Mouse (Mus musculus) embryo, embryonic 11.5 days (tissue): ENCODE results near the gene Faap100.
A peak's percentile ranks its signal among the peaks of the same experiment; 100 is the strongest.
"Not testable (repeated sequence)": the region's sequence is repeated elsewhere in the genome, so short reads cannot be mapped to it uniquely, and the experiment has no call there.

Experiments used
- DNase-seq: peaks from one replicate; pipeline ENCODE4 v3.0.0-alpha.2; 2012; ENCODE audit warnings: low read depth, low spot score

The Faap100 gene

DNA sequence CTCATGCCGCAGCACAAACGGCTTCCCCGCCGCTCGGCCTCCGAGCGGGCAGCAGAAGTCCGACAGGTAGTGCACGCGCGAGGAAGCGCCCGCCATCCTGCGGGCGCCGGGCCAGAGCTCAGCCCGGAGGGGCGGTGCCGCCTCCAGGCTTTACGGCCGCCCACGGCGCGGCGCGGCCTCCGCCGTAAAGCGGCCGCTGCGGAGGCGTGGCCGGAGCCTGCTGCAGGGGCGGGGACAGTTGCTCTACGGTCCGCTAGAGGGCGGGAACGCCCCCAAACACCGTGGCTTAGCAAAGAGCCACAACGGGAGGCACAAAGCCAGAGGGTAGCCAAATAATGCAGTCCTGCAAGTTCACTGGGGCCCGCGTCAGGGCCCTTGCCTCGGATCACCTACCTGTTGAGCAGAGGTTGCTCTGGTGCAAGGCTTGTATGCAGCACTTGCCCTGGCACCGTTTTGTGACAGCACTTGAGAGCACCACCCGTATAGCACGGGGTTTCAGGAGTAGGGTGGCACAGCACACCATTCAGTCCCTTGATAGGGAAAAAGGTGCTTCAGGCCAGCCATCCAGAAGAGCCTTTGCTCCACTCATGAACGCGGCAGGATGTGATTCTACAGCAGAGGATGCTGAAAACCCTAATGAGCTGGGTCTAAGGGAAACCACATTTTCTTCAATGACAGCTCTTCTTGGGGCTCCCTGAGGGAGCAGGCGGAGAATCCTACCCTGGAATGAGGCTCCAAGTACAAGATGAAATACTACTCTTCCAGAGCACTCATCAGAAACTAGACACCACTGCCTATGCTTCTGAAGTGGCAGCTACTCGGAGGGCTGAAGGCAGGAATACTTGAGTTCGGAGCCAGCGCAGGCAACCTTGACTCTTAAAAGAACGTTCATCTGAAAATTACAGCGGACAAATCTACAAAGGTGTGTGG lies at the start of gene Faap100:
Gene Faap100, minus strand, starts transcription at position 154 of the 930 bp plus-strand sequence.
- peak; percentile 88 for DNase-seq

GRCm38 (mm10) chr11:120426727-120427126 lies 48.2 kb upstream of the Faap100 start:
- no peak for DNase-seq

- peak; percentile 72 for DNase-seq
These were observed 45.2 kb upstream of the Faap100 start for GRCm38 (mm10) chr11:120423569-120424295.

DNA sequence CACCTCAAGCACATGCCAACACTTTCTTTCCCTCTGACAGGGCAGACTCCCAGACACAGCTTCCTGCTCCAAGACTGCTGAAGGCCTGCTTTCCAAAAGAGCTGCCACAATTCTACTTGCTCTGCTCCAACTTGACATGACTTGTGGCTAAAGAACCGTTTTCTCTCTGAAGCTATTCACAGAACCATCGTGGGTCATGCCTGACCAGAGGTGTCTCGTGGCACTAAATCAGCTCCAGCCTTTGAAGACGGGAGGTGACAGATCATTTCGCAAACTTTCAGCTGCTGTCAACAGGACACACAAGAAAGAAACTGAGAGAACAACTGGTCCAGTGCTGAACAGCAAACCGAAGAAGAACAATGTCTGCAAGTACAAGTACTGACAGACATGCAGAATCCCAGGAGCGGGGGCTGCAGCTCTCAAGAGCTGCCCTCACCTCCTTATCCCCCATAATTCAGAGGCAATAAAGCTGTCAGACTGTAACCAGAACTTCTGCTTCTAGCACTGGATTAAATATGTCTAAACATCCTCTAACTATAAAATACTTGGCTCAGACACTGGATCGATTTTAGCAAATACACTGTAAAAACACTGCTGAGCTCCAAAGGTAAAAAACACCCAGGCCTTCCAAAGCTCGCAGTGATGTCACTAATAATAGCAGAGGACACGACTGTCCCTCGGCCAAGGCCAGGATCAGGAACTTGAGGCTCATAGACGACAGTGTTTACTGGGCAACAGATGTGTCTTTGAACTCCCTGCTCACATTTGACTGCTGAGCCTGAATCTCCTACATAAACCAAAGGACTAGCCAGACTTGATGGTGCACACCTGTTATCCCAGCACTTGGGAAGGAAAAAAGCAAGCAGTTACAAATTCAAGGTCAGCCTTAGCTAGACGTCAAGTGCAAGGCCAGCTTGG lies 44.3 kb upstream of the Faap100 start:
- DNase-seq = peak; percentile 17

- no peak for DNase-seq
These were observed 40.0 kb upstream of the Faap100 start for GRCm38 (mm10) chr11:120418592-120418991.

DNA sequence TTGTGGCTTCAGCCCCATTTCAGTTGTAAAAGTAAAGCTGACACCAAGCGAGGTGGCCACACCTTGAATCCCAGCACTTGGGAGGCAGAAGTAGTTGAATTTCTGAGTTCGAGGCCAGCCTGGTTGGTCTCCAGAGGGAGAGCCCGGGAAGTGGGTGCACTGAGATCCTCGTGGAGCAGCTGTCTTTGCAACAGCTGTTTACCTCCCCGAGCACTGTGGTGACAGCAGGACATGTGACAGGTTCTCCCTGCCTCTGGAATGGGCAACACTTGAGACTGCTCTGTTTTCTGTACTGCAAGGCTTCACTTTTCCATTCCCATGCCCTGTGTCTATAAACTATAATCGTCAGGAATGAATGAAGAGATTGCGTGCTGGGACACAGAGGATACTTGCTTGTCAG lies 39.3 kb upstream of the Faap100 start:
- no peak for DNase-seq

DNA sequence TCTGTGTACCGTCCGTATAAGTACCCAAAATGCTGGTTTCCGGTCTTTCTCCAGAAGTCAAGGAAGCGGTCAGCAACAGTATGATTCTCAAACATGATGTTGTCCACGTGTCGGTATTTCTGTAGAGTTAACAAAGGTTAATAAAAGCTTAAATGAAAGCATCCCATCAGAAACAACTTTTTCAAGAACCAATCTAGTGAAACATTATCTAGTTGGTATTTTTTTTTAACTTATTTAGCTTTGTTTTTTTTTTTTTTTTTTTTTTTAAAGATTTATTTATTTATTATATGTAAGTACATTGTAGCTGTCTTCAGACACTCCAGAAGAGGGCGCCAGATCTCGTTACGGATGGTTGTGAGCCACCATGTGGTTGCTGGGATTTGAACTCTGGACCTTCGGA lies 35.1 kb upstream of the Faap100 start:
- DNase-seq = not testable (repeated sequence)

DNA sequence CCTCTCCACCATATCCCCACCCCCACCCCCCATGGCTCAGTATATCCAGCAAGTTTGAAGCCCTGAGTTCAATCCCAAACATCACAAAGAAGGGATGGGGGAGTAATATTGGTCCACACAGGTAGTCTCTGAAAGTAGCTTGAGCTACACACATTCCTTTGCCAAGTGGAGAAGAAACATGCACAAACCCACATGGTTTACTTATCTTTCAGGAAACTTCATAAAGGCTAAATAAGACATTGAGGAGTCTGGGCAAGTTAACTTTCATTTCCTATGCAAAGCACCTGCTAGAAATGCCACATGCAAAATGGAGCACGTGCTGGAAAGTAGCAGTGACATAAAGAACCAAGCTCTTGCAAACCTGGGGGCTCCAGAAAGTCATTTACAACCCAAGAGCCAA lies 27.9 kb upstream of the Faap100 start:
- no peak for DNase-seq

GRCm38 (mm10) chr11:120405867-120406266 lies 27.3 kb upstream of the Faap100 start:
- DNase-seq = no peak

- no peak for DNase-seq
These were observed 26.2 kb upstream of the Faap100 start for GRCm38 (mm10) chr11:120404814-120405213.

GRCm38 (mm10) chr11:120399319-120399718 lies 20.8 kb upstream of the Faap100 start:
- no peak for DNase-seq

DNA sequence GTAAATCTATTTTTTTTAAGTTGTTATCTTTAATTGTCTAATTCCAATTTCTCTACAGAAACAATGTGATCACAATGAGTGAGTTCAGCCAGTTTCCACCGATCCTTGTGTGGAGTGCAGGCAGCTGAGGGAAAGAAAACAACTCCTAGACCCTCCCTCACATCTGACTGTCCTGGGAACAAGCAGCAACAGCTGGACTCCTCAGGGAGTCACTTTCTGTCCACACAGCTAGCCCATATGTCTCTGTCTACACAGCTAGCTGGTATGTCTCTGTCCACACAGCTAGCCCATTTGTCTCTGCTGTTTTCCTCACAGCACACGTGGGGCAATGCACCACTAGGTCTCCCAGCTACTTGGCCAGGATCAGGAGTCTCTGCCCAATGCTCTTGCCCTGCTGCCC lies 19.0 kb upstream of the Faap100 start:
- DNase-seq = no peak

DNA sequence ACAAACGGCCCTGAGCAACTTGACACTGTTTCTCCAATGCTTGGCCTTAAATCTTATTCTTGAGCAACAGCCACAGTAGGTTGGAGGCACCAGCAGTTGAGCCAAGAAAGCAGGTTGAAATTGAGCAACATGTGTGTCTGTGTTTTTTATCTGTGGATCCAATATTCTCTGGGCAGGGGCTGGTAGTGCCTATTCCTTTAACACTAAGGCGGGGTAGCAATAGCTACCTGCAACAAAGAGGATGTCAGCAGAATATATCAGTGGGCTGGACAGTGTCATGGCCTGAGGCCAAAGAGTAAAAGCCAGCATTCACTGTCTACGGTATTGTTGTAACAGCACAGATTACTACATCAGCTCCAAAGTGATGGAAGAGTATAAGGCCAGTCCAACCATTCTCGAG lies 17.1 kb upstream of the Faap100 start:
- DNase-seq = no peak

DNA sequence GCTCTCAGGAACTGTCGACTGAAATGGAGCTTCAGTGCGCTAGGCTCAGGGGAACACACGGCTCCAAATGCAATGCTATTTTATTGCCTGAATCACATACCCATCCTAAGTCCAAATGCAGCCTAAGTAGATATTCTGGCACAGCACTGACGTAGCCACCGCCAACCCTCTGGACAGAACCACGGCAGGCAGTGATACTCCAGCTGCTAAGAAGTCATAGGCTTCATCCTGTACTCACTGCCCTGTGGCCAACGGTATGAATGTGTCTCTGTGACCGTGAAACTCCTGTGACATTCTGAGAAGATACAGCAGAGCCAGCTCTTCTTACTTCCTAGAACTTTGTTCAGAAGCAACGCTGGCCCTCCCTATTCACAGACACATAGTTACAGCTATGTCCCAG lies 10.0 kb upstream of the Faap100 start:
- DNase-seq = no peak

DNA sequence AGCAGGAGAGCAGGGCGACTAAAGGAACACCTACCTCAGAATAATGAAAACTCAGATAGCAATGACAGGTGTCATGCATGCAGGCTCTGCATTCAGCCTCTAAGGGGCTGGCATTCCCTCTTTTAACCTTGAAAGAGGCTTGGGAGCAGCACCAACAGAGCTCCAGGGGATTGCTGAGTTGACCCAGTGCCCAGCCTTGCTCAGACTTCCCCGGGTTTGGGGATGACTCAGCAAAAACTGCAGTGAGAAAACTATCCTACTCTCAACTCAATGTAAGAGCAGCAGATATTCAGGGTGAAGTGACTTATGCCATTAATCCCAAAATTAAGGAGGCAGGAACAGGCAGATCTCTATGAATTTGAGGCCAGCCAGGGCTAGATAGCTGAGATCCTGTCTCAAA lies 8.6 kb upstream of the Faap100 start:
- no peak for DNase-seq

GRCm38 (mm10) chr11:120386632-120387031 lies 8.1 kb upstream of the Faap100 start:
- no peak for DNase-seq

DNA sequence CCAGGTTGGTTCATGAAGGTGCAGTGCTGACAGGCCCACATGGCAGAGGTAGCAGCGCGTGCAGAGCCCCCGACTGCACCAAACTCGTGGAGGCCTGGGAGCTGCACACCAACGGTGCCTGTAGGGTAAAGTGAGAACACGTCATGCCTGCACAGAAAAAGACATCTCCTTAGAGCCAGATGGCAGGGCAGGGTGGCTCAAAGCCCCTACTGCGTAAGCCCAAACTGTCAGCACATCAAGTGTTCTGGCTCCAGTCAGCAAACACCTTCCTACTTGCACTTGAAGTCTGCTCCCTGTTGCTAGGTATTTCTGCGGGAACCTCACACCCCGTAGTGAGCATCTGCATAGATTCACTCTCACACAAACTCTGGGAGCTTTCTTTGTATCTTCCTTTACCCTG lies 3.9 kb upstream of the Faap100 start:
- DNase-seq = no peak

GRCm38 (mm10) chr11:120381157-120381556 lies 2.6 kb upstream of the Faap100 start:
- DNase-seq = no peak

DNA sequence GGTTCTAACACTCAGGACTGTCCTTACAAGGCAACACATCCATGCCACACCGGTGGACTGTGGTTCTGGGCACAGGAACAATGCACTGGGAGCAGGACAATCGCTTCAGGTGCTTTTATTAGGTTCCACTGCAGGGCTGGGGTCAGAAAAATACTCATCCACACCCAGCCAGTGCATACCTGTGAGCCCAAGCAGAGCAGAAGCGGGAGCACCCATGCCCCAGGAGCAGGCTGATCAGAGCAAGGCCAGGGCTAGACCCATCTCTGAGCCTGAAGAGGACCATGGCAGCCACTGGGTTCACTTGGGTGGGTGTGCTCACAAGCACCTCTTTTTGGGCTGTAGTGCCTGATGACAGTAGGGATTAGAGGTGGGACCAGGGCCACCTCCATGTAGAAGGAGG lies 1.7 kb upstream of the Faap100 start:
- DNase-seq = no peak

DNA sequence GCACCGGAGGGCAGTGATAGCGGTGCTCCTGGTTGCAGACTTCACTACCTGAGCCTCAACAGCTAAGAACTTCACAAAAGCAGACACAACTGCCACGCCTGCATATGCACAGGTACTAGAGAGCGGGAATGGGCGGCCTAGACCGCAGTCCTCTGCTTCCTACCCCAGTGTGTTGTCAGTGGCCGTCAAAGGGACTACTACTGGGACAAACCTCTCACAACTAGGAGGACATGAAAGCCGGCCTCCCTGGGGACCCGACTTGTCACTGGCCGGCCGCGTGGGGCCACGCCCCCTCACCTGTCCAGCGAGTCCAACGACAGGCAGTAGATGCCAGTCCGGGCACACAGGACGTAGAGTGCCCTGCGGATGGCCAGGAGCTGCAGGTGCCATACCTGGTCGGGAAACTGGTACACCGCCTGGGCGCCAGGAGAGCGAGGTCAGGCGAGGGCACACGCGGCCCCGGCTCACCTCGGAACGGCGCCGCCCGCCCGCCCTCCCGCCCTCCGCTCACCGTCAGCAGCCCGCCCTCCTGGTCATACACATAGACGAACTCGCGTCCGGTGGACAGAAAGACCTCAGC lies 443 bp downstream of the Faap100 start:
- DNase-seq = no peak

- DNase-seq = no peak
These were observed 1.2 kb downstream of the Faap100 start for GRCm38 (mm10) chr11:120377337-120377736.
